Mouse (Mus musculus) brain, embryonic 18.5 days (tissue): ENCODE measurements around the gene Ntpcr.

Experiments
- DNase-seq: peaks from one replicate; pipeline ENCODE4 v3.0.0-alpha.2; 2012; ENCODE audit warnings: low read depth, low spot score

Gene Ntpcr

GRCm38 (mm10) chr8:125729746-125730145 is at the start of gene Ntpcr:
Gene Ntpcr (plus strand): TSS chr8:125729963.
- DNase-seq, result no peak

GRCm38 (mm10) chr8:125680851-125681408 is 48.8 kb upstream of the Ntpcr start:
- DNase-seq, result no peak

GRCm38 (mm10) chr8:125685216-125685760 is 44.5 kb upstream of the Ntpcr start:
- no peak for DNase-seq

DNA sequence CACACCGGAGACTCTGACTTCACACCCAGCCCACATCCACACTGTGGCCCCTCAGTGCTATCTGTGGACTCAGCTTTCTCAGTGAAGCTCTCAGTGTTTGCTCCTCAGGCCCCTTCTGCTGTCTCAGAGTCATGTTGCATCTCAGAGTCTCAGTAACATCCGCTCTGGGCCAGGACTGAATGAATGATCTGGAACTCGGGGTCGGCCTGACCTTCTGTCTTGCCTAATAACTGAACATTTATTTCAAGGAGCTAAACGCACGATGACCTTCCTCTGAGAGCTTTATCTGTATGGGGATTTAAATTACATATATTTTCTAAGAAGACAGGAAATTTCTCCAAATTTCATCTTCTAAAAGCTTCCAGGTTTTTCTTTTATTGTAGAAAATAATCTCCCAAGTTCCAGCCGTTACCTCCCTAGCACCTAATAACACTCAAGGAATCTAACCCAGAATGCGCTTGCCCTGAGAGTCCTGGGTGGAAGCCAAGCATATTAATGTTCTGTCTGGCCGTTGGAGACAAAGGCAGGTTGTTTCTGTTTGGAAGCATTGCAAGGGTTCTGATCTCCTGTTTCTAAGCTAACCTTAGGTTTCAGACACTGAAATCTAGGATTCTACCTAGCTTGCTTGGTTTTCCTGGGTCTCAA is 43.4 kb upstream of the Ntpcr start:
- DNase-seq, result no peak

DNA sequence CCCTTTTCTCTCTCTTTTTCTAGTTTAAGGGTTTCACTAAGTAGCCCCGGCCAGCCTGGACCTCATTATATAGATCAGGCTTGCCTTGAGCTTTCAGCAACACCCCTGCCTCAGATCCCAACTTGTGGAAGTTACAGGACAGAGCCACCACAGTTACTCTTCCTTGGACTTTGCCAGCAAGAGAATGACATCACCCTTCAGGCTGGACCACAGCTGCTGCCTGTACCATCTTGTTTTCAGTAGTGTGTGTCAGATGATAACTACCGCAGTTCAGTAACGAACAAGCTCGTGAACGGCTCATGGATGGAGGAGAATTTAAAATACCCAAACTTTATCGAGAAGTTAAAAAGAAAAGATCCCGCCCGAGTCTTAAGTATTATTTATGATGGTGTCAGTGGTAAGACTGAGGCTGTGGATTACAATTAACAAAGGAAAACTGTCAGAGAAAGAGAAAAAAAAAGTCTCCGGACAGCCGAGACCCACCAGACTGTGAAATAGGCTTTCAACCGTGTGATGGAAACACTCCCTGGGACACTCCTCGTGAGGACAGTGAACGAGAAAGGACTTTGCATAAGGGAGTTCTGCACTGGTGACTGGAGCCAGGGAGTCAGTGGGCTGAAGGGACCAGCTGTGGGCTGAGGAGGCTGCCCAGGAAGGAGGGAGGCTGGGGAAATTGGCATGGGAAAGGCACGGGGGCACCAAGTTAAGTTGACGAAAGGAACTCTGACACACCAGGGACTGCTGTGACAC is 39.4 kb upstream of the Ntpcr start:
- no peak for DNase-seq

DNA sequence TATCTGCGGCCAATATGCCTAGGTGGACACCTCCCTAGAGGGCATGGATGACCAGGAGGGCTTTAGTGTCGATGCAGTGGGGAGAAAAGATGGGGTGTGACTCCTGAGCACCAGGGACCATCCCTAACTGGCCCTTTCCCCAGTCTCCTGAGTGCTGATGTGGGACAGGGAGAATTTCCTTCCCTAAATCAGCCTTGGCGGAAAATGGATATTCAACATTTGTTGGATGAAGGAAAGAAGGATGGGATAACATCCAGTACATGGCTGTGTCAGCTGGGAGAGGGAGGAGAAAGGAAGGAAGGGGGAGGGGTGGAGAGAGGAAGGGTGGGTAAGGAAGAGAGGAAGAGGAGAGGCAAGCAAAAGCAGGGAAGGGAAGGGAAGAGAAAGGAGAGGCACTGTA is 38.8 kb upstream of the Ntpcr start:
- no peak for DNase-seq

DNA sequence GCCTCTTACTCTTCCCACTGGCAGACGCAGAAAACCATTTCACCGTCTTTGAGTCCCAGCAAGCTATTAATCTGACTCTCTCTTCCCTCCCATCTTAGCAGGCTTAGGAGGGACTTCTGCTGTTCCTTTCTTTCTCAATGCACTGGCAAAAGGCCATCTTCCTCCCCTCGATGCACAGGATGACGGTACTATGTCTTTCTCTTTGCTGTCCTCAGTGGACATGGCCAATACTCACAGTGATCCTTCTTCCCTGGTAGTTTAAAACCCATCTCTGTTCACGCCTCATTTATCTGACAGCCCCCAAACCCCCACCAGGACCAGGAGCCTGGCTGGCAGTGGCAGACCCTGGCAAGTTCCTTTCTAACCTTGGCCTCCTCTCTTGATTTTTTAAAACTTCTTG is 37.3 kb upstream of the Ntpcr start:
- no peak for DNase-seq

- DNase-seq, result no peak
These were observed 36.6 kb upstream of the Ntpcr start for GRCm38 (mm10) chr8:125693197-125693596.

- DNase-seq, result peak; percentile 40
These were observed 33.8 kb upstream of the Ntpcr start for GRCm38 (mm10) chr8:125695951-125696350.

DNA sequence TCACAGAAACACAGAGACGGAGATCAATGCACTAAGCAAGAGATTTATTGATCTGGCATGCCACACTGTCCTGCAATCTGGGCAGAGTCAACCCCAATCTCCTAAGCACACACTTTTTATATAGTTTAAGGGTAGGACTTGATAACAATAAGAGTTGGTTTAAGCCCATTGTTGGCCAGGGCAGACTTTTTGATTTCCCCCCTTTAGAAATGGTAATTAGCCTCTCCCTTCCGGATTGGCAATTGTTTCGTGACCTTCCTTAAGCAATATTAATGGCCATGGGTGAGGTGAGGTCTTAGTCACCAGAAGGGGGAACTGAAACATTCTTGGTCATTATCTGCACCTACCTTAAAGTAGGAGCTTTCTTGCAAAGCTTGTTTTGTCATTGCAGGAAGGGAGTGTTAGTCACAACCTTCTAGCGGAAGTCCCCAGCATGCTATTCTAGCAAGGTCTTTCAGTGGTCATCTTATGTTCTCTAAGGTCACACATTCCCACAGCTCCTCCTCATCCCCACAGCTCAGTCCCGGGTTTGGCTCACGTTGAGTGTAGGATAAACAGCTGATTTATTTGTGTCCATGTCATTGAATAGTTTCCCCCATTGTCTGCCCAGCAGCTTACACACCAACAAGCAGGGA is 30.3 kb upstream of the Ntpcr start:
- no peak for DNase-seq

GRCm38 (mm10) chr8:125700407-125700806 is 29.4 kb upstream of the Ntpcr start:
- no peak for DNase-seq

DNA sequence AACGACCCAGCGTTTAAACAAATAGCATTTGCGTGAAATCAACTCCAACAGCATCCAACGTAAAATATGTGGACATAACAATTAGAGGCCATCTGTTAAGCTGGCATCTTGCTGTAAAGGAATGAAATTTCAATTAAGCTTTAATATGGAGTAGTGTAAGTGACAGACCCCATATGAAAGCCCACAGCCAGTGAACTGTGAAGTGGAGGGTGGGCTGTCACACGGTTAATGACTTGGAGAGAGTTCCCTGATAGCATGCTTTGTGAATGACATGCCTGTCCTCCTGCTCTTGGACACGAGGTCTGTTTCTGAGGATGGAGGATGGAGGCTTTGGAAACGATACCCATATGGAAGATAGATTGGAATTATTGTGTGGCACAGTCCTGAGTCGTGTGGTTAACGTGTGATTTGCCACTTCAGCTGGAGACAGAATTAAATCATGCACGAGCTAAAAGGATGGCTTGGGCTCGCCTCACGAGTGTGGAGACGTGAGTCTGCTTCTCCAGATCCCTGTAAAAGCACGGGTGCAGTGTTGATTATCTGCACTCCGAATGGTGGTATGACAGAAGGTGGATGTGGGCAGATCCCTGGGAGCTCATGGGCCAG is 26.8 kb upstream of the Ntpcr start:
- no peak for DNase-seq

GRCm38 (mm10) chr8:125704434-125704833 is 25.3 kb upstream of the Ntpcr start:
- no peak for DNase-seq

DNA sequence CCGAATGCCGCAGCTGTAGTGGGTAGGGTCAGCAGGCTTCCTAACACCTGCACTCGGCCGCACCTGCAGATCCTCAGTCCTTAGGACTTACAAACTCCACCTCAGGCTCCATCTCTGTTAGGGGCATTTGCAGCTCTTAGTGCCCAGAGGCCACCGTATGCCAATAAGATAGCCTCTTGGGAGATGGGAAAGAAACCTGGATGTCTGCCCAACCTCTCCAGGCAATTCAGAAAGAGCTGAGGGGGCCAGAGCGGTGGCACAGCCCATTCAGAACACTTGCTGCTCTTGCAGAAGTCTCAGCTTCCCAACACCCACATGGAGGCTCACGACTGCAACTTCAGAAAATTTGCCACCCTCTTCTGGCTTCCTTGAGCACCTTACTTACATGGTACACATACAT is 23.9 kb upstream of the Ntpcr start:
- DNase-seq, result no peak

DNA sequence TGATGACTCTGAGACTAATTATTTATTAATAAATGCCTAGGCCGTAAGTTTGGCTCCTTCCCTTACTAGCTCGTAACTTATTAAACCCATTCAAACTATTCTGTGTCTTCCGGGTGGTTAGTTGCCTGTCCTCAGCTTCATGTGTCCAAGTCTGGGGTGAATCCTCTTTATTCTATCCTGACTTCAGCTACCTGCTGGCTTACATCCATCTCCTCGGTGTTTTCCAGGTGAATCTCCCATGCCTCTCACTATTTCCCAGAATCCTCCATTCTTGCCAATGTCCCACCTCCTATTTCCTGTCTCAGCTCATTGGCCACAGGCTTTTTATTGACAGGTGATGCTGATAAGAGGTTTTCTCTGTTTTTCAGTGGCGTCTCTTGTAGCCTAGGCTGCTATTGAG is 20.6 kb upstream of the Ntpcr start:
- DNase-seq, result no peak

DNA sequence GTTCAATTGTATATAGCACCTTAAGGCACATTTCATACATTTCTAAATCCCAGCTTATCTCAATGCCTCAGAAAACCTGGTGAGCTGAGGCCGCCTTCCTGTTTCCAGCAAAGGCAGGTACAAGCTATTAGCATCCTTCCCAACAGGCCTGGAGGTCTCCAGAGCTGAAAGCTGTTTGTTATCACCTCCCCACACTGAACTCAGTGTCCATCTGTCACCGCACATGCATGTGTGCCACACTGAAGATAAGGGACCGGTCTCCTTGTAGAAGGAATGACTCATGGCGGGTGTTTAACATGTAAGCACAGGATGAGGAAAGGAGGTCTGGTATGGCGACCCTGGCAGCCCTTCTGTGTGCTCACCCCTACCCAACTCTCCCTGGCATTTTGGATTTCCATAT is 18.2 kb upstream of the Ntpcr start:
- DNase-seq, result no peak

- no peak for DNase-seq
These were observed 13.6 kb upstream of the Ntpcr start for GRCm38 (mm10) chr8:125716211-125716610.

DNA sequence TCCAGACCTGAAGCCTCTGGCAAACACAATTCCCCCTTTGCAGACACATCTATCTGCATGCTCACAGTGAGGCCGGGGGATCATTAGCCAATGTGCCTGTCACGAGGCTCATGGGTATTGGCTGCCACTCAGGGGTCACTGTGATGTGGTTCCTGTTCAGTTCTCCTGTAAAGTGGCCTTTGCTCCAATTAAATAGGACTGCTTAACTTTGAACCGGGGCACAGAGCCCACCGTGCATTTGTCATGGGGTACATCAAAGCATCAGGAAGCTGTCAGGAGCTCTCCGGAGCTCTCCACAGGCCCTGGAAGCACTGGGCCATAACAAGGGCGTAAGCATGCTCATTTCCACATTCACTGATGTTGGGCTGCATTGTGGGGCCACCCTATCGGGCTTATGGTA is 13.2 kb upstream of the Ntpcr start:
- DNase-seq, result no peak

- no peak for DNase-seq
These were observed 10.8 kb upstream of the Ntpcr start for GRCm38 (mm10) chr8:125718914-125719313.

DNA sequence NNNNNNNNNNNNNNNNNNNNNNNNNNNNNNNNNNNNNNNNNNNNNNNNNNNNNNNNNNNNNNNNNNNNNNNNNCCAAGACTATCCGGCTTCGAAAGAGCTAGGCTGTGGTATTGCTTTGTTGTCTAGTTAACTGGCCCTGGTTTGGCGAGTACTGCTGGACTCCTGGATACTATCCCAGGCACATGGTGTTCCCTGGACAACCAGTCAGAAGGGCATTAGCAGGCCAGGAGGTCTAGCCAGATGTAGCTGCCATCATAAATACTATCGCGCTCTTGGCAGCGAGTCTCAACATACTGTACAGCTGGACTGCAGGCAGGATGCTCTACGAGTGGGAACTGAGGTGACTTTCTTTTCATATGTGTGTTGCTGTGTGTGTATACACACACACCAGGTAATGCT is 7.1 kb upstream of the Ntpcr start:
- DNase-seq, result no peak

DNA sequence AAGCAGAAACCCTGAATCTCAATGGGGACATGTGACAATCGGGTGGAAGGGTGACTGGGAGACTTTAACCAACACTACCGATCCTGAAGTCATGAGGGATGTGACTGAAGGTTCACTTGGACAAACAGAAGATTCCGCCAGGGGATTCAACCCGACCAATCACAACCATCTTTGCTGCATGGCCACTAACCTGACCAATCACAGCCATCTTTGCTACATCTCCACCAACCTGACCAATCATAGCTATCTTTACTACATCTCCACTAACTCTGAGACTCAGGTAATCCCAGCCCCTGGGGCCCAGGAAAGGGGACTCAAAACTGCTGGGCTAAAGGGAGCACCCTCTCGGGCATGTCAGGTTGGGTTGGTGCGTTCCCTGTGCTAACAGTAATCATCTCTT is 6.3 kb upstream of the Ntpcr start:
- DNase-seq, result no peak
